Mouse (Mus musculus) liver, embryonic 14.5 days (tissue): ENCODE data around the gene Cenps.

ENCODE experiments used
- CTCF ChIP-seq: IDR thresholded peaks from 2 replicates; pipeline ENCODE4 v1.5.1; 2016; ENCODE audit warnings: antibody characterized with exemption, low read depth, control low read depth
- EP300 ChIP-seq: IDR thresholded peaks from 2 replicates; pipeline ENCODE4 v1.6.1; 2016; ENCODE audit warnings: antibody characterized with exemption, low read depth

DNA sequence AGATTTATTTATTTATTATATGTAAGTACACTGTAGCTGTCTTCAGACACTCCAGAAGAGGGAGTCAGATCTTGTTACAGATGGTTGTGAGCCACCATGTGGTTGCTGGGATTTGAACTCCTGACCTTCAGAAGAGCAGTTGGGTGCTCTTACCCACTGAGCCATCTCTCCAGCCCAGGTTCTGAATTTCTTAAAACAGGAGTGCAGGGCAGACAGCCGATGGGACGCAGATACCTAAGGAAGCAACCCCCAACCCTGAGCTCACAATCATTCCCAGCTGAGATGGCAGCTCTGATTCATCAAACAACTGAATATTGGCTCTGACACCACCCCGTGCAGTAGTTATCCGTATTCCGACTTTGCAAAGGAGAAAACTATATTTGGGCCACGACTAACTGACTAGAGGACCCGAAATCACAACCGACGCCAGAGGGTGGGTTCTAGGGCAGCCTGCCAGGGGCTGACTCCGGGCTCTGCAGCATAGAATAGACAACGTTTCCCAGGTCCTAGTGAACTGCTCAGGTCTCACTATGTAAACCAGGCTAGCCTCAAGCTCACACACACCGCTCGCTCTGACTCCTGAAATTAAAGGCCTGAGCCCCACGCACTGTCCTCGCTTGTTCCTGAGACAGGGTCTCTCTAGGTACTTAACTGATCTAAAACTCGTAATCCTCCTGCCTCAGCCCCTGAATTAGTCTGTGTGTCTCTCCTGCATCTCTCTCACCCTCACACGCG, 1.1 kb downstream of the Cenps start:
- no peak for TF ChIP-seq CTCF
- no peak for TF ChIP-seq EP300
